Mouse (Mus musculus) C2C12 (cell line): ENCODE measurements around the gene Cnfn.

Source experiments
- CTCF ChIP-seq: IDR thresholded peaks from one replicate; pipeline ENCODE4 v1.5.1; 2011; ENCODE audit not compliant: control insufficient read depth, insufficient read depth, insufficient read length
- FOSL1 ChIP-seq: IDR thresholded peaks from one replicate; pipeline ENCODE4 v1.8.0; 2011; ENCODE audit warnings: mild to moderate bottlenecking, low read length; ENCODE audit not compliant: poor library complexity, insufficient read depth, severe bottlenecking
- MAX ChIP-seq: IDR thresholded peaks from one replicate; pipeline ENCODE4 v1.6.1; 2011; ENCODE audit warnings: mild to moderate bottlenecking, control low read depth
- MYOD1 ChIP-seq: IDR thresholded peaks from one replicate; pipeline ENCODE4 v1.6.1; 2011; ENCODE audit warnings: low read depth; ENCODE audit not compliant: control insufficient read depth, insufficient read length
- MYOG ChIP-seq: IDR thresholded peaks from one replicate; pipeline ENCODE4 v1.6.1; 2011; ENCODE audit not compliant: control insufficient read depth, insufficient read length; ENCODE audit errors: extremely low read depth
- USF1 ChIP-seq: IDR thresholded peaks from one replicate; pipeline ENCODE4 v1.6.1; 2011; ENCODE audit warnings: low read depth, mild to moderate bottlenecking, control low read depth, moderate library complexity

- TF ChIP-seq CTCF (no peak), USF1 (no peak), MYOD1 (no peak), MYOG (no peak), FOSL1 (no peak), MAX (no peak)
Measured at GRCm38 (mm10) chr7:25396621-25397020, 27.1 kb upstream of the Cnfn start.
